Mouse (Mus musculus) stomach, embryonic 16.5 days (tissue): ENCODE results near the gene Cdon. TPM values are rescaled to one million over a fixed set of nuclear protein-coding genes. Genes with fewer than 3 reads are reported as not detected.
A peak's percentile ranks its signal among the peaks of the same experiment; 100 is the strongest.
"Not testable (repeated sequence)": the region's sequence is repeated elsewhere in the genome, so short reads cannot be mapped to it uniquely, and the experiment has no call there.

Source experiments
- ATAC-seq: fragments of 200-750 bp; cut with Nextera tagmentation; 2 replicates; pipeline ENCODE4 v1.8.0; 2017; ENCODE audit warnings: moderate number of reproducible peaks, moderate TSS enrichment; ENCODE audit not compliant: insufficient read depth, low FRiP score
- H3K27ac ChIP-seq: fragments of 300-500 bp; sonication (generic); 2 replicates; pipeline ENCODE4 v1.5.1; 2014; ENCODE audit warnings: low read length
- H3K27me3 ChIP-seq: fragments of 300-500 bp; sonication (generic); 2 replicates; pipeline ENCODE4 v1.6.1; 2014; ENCODE audit warnings: low read length, control low read depth, mixed read lengths; ENCODE audit not compliant: control insufficient read depth, insufficient read depth
- H3K36me3 ChIP-seq: fragments of 300-500 bp; sonication (generic); 2 replicates; pipeline ENCODE4 v1.6.1; 2014; ENCODE audit warnings: low read length; ENCODE audit not compliant: control insufficient read depth, insufficient read depth
- H3K4me1 ChIP-seq: fragments of 300-500 bp; sonication (generic); 2 replicates; pipeline ENCODE4 v1.6.1; 2014; ENCODE audit warnings: low read length, control low read depth, mixed read lengths; ENCODE audit not compliant: control insufficient read depth, insufficient read depth
- H3K4me2 ChIP-seq: fragments of 300-500 bp; sonication (generic); 2 replicates; pipeline ENCODE4 v1.6.1; 2014; ENCODE audit warnings: low read depth, low read length, mixed read lengths
- H3K4me3 ChIP-seq: fragments of 300-500 bp; sonication (generic); replicated peaks from 2 replicates; pipeline ENCODE4 v1.5.1; 2014; ENCODE audit warnings: mild to moderate bottlenecking, low read length
- H3K9ac ChIP-seq: fragments of 300-500 bp; sonication (generic); 2 replicates; pipeline ENCODE4 v1.6.1; 2014; ENCODE audit warnings: low read length
- H3K9me3 ChIP-seq: fragments of 300-500 bp; sonication (generic); replicated peaks from 2 replicates; pipeline ENCODE4 v1.6.1; 2016; ENCODE audit warnings: low read length, control low read depth; ENCODE audit not compliant: control insufficient read depth
- WGBS: fragments of 180-500 bp; shearing (Covaris S2); extraction: QIAGEN DNeasy Blood & Tissue Kit; methylation state at CpG from one replicate; pipeline ENCODE4 v1.1.7; 2014; 5-methylcytosine and 5-hydroxymethylcytosine counted together
- polyA plus RNA-seq: library from polyadenylated mRNA; unstranded; fragments of >200 nt; fragmentation: Nextera tagmentation; extraction: Ambion mirVana; gene quantifications from 2 replicates; pipeline ENCODE4 v1.2.1, GENCODE M21; 2015

Cdon gene
- polyA plus RNA-seq, 1 experiment from 2014 or later: 7.6 TPM

DNA sequence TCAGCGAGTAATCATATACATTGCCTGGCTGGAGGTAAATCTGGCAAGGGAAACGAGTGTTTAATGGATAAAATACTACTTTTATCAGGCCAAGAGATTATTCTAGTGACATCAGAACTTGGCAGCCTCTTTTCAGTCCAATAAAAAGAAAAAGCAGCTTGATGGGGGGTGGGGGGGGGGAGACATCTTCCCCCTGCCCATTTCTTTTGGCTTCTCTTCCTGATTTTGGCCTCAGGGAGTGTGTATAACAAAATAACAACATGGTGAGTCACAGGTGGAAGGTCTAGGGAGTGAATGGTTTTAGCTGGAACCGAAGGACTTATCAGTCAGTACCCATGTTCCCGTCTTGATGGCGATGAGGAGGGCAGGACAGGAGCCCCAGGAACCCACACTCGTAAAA, 10.5 kb downstream of the Cdon start:
- 69% methylated on average over 6 of the region's 6 CpGs for WGBS
- no peaks in the 10 kb centered on the region for H3K27me3 ChIP-seq
- no peak overlapping the region for H3K4me2 ChIP-seq
- no peak for ATAC-seq
- H3K4me1 ChIP-seq: peaks cover 2% of the 10 kb centered on the region; the same call in 1 of the 2 replicates
- H3K36me3 ChIP-seq: no peaks in the 10 kb centered on the region
- no peak overlapping the region for H3K27ac ChIP-seq
- H3K4me3 ChIP-seq: no peak overlapping the region
- no peaks in the 10 kb centered on the region for H3K9me3 ChIP-seq
- H3K9ac ChIP-seq: no peak overlapping the region

DNA sequence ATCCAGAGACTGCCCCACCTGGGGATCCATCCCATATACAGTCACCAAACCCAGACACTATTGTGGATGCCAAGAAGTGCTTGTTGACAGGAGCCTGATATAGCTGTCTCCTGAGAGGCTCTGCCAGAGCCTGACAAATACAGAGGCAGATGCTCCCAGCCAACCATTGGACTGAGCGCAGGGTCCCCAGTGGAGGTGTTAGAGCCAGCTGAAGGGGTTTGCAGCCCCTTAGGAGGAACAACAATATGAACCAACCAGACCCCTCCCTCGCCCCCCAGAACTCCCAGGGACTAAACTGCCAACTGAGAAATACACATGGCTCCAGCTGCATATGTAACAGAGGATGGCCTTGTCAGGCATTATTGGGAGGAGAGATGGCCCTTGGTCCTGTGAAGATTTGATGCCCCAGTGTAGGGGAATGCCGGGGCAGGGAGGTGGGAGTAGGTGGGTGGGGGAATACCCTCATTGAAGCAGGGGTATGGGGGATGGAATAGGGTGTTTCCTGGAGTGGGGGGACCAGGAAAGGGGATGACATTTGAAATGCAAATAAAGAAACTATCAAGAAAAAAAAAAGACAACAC, 11.9 kb downstream of the Cdon start:
- ATAC-seq, H3K27me3 ChIP-seq, H3K4me2 ChIP-seq, H3K27ac ChIP-seq, H3K4me3 ChIP-seq, H3K9me3 ChIP-seq, H3K9ac ChIP-seq, H3K4me1 ChIP-seq, H3K36me3 ChIP-seq: not testable (repeated sequence)
- WGBS: 77% methylated on average over 3 of the region's 3 CpGs

DNA sequence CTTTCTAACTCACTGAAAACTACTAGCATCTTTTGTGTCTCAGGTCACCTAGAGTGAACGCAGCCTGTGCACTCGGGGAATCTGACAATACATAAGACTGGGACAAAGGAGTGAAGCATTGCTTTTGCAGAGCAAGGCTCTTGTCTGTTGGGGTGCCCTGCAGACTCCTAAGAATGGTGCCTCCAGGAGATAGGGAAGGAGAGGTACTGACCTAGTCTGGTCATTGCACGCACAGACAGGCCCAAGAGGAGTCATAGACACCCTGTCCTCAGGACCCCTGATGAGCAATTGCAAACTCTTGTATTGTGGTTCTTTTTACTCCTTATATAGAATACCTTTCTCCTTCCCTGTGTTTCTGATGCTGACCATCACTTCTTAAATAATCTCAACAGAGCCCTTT, 13.4 kb downstream of the Cdon start:
- Histone ChIP-seq H3K9ac (no peak overlapping the region), H3K9me3 (no peaks in the 10 kb centered on the region), H3K4me1 (no peaks in the 10 kb centered on the region), H3K4me3 (no peak overlapping the region), H3K4me2 (no peak overlapping the region), H3K27ac (no peak overlapping the region), H3K36me3 (no peaks in the 10 kb centered on the region), H3K27me3 (no peaks in the 10 kb centered on the region)
- 78% methylated on average over 3 of the region's 3 CpGs for WGBS
- no peak for ATAC-seq

DNA sequence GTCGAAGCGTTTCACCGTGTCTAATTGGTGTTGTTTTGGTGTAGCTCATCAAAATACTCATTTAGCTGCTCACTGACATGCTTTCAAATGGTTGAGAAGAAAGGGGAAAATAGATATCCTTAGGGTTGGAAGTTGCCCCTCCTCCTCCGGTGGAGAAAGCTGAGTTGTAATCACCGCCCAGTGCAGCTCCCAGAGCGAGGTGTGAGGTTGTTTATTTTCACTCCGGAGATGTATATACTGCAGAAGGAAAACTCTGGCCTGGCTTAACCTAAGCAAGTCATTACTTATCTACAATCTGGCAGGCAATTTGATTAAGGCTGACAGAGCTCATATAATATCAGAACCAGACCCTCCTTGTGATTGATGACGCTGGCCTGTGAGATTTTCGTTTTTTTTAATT, 14.6 kb downstream of the Cdon start:
- Histone ChIP-seq H3K36me3 (no peaks in the 10 kb centered on the region), H3K9ac (no peak overlapping the region), H3K9me3 (no peaks in the 10 kb centered on the region), H3K4me2 (no peak overlapping the region), H3K27ac (no peak overlapping the region), H3K4me1 (no peaks in the 10 kb centered on the region), H3K4me3 (no peak overlapping the region), H3K27me3 (no peaks in the 10 kb centered on the region)
- ATAC-seq: peak; percentile 64; the same call in 1 of the 2 replicates
- 21% methylated on average over 9 of the region's 9 CpGs for WGBS

DNA sequence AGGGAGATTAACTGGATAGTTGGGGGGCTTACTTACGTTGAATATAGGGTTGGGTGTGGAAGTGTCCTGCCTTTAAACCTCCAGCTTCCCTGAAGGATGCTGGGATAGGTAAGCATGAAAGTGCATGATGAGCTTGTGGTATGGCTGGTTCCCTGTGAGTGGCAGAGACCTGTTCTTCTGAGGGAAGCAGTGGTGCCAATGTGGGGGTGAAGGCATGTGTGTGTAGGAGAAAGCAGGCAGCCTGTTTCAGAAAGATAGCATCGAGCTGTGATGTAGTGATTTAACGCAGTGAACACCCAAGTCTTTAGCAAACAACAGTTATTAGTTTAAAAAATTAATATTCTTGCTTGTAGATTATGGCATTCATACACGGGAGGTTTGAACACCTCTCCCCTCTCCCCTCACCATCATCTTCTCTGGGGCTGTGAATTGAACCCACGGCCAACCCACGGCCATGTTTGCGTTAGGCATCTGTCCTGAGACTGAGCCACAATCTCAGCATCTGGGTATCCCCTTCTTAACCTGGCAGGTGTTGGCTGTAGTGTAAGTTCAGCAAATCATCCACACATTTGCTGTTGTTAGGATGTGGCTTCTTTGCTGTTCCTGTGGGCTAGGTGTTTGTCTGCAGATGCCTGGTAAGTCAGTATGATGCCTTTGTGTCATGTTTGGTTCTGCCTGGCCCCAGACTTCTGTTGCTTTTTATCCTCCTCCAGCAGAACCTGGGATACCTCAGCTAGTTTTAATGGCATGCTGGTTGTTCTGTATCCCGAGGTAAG, 17.5 kb downstream of the Cdon start:
- H3K4me1 ChIP-seq: no peaks in the 10 kb centered on the region
- H3K4me2 ChIP-seq: no peak overlapping the region
- H3K9ac ChIP-seq: no peak overlapping the region
- no peaks in the 10 kb centered on the region for H3K9me3 ChIP-seq
- H3K4me3 ChIP-seq: no peak overlapping the region
- no peaks in the 10 kb centered on the region for H3K27me3 ChIP-seq
- no peak for ATAC-seq
- WGBS: 82% methylated on average over 8 of the region's 8 CpGs
- no peaks in the 10 kb centered on the region for H3K36me3 ChIP-seq
- no peak overlapping the region for H3K27ac ChIP-seq

DNA sequence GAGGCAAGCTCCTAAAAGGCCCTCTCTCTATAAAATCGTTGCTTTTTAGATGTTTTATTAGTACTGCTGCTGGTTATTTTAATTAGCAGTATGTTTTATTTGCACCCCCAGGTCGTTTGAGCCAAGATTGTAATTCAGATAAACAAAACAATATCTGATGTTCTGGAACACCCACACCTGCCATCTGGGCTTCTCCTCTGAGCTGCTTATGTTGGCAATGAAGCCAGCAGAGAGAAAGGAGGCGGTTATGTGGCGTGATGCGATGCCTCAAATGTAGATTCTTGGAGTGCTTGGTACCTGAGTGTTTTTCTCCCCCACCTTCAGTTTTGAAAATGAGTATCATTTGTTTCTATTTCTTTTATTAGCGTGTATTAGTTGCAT, 18.1 kb downstream of the Cdon start:
- Histone ChIP-seq H3K4me3 (no peak overlapping the region), H3K36me3 (no peaks in the 10 kb centered on the region), H3K9me3 (no peaks in the 10 kb centered on the region), H3K4me2 (no peak overlapping the region), H3K27me3 (no peaks in the 10 kb centered on the region), H3K4me1 (no peaks in the 10 kb centered on the region), H3K9ac (no peak overlapping the region), H3K27ac (no peak overlapping the region)
- 73% methylated on average over 6 of the region's 6 CpGs for WGBS
- ATAC-seq: no peak

DNA sequence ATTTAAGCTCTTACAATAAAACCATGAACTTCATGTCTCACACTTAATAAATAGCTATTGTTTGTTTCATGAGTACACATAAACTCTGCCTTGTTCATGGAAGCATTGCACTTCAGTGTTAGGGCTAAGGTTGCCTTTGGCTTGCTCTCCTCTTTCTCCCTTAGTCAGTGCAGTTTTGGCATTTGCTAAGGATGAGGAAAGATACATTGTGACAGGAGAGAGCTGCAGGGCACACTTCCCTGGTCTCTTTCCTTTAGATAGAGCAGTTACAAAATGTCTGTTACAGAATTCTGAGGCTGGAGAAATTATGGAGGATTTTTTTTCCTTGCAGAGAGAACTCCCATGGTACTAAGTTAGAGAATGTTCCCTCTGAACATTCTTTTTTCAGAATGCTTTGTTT, 18.8 kb downstream of the Cdon start:
- H3K4me1 ChIP-seq: no peaks in the 10 kb centered on the region
- no peaks in the 10 kb centered on the region for H3K9me3 ChIP-seq
- H3K36me3 ChIP-seq: no peaks in the 10 kb centered on the region
- no peak for ATAC-seq
- no peak overlapping the region for H3K4me3 ChIP-seq
- no peak overlapping the region for H3K27ac ChIP-seq
- H3K27me3 ChIP-seq: no peaks in the 10 kb centered on the region
- no peak overlapping the region for H3K9ac ChIP-seq
- no peak overlapping the region for H3K4me2 ChIP-seq

DNA sequence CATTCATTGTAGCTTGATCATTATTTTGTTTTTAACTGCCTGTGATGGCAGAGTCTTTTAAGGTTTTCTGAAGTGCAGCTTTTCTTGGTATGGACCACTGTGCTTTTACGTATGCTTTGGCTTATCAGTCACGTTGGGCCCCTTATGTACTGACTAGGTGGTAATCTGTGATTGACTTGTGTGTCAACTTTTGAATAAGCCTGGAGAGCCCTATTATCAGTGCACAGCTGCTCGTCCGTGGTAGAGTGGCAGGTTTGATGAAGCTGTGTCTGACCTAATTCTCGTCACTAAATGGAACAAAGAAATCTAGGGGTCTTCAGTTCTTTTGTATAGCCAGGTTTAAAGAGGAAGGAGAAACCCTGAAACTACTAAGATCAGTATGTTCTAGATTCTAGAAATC, 21.5 kb downstream of the Cdon start:
- Histone ChIP-seq H3K4me1 (no peaks in the 10 kb centered on the region), H3K9me3 (no peaks in the 10 kb centered on the region), H3K4me3 (no peak overlapping the region), H3K27ac (no peak overlapping the region), H3K27me3 (no peaks in the 10 kb centered on the region), H3K9ac (no peak overlapping the region), H3K36me3 (no peaks in the 10 kb centered on the region), H3K4me2 (no peak overlapping the region)
- WGBS: 44% methylated on average over 5 of the region's 5 CpGs
- no peak for ATAC-seq

DNA sequence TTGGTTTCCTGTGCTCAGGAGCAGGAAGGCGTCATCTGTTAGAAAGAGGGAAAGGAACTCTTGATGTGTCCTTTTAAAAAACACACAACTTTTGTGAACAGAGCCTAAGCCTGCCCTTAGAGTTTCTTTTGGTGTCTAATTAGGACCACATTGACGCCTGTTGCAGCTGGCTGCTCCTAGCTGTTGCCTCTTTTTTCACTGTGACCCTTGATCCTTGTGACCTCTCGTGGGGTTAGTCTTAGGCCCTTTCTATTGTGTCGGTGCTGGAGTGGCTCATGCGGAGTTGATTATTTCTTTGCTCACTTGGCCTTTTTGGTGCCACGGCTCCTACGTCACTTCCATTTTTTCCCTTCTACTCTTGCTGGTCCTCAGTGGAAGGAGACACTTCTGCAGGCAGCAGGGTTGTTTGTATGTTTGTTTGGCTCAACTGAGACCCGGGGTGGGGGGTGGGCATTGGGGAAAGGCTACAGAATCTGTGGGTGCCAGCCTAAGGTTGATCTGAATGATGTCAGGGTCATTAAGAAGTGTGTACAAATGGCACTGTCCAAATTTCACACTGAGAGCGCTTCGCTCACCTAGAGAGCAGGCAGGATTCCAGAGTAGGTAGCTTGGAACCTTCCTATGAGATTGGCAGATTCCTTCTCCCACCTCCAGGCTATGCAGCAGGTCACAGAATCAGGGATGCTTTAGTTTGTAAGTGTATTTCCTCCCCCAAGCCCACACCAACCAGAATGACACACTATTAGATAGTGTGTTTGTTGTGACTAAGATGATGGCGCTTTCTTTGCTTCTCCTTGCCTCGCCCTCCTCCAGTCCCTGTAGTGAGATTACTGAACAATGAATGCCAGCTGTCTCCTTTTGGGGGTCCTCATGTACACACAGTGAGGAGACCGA, 22.9 kb downstream of the Cdon start:
- ATAC-seq: no peak
- H3K4me3 ChIP-seq: no peak overlapping the region
- 70% methylated on average over 13 of the region's 13 CpGs for WGBS

More for the DNA sequence above, 22.9 kb downstream of the Cdon start:
- Histone ChIP-seq H3K36me3 (no peaks in the 10 kb centered on the region), H3K9ac (no peak overlapping the region), H3K9me3 (no peaks in the 10 kb centered on the region), H3K4me2 (no peak overlapping the region), H3K27ac (peak overlapping the region; percentile 56; the same call in 1 of the 2 replicates), H3K27me3 (no peaks in the 10 kb centered on the region), H3K4me1 (no peaks in the 10 kb centered on the region)
